Mouse (Mus musculus): Measurements from ENCODE around the gene Lrrfip1.

Gene Lrrfip1

DNA sequence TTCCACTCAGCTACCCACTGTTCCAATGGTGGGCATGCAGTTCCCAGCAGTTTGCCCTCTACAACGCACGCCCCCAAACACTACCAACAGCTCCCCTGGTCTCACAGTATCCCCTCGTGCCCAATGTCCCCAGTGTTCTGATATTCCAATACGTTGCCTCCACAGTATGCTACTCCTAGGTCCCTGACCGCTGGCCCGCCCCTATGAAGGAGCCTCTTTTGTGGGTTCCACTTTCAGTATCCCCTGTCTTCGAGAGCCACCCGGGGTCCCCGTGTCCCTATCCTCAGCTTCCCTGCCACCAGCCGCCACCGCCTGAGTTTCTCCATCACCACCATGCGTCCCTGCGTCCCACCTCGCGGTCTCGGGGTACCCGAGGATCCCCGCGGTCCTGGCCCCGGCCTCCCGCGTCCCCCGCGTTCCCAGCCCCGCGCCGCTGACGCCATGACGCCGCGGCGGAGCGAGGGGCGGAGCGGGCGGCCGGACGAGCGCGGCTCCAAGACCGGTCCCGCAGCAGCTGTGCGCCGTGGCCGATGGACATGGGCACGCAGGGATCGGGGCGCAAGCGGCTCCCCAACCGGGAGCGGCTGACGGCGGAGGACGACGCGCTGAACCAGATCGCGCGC lies at the start of gene Lrrfip1:
Lrrfip1 (plus strand) TSS at position 470 of the 623 bp plus-strand sequence.
- DNase-seq (ENCODE audit: extremely low spot score): peak; percentile 65

- DNase-seq (ENCODE audit: extremely low spot score): no peak
Measured at GRCm38 (mm10) chr1:90949309-90949708, 49.2 kb upstream of the Lrrfip1 start.

GRCm38 (mm10) chr1:90951670-90952069 lies 46.9 kb upstream of the Lrrfip1 start:
- no peak for DNase-seq (ENCODE audit: extremely low spot score)

GRCm38 (mm10) chr1:90952808-90953207 lies 45.7 kb upstream of the Lrrfip1 start, which contains the start of gene Prlh:
TSS of gene Prlh (plus strand) at chr1:90953108.
- DNase-seq (ENCODE audit: extremely low spot score): no peak

DNA sequence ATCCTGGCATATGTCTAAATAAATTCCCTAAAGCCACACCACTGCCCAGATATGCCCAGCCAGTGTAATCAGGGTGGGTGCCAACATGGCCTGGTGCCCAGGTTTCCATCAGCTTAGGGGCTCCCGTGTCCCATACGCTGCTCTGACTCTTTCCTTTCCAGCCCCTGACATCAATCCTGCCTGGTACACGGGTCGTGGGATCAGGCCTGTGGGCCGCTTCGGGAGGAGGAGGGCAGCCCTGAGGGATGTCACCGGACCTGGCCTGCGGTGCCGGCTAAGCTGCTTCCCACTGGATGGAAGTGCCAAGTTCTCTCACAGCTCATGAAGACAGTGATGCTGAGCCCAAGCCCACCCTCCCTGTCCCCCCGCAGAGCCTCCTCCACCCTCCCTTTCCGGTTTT lies 44.8 kb upstream of the Lrrfip1 start:
- no peak for DNase-seq (ENCODE audit: extremely low spot score)

DNA sequence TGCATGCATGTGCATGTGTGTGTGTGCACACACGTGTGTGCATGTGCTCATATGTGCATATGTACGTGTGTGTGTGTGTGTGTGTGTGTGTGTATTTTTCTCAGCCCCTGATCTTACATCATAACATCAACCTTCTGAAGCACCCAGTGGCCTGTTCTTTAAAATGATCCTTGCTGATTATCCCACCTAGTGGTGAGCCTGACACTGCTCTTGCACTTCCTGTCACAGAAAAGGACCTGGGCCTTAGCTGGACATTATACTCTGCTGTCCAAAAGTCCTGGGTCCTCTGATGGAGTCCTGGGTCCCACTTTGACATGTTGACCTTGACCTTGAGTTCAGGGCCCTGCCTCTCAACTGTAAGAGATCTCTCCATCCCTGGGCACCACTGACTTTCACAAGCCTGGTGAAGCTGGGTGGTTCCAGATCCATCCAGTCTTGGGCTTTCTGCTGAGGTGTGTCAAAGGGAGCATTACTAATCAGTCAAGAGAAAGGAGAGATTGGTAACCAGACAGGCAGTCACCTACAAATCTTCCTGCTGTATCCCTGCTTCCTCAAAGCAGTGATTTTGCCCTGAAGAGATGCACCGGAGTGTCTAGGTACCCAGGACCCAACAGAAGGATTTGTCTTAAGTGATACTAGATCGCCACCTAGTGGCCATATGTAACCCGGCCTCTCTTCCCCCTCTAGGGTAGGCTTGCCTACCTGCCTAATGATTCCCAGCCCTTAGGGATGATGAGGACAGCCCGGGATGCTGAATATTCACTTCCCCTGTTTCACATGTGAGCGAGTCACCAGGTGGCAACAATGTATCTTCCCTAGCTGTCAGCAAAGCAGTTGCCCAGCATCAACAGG lies 42.1 kb upstream of the Lrrfip1 start:
- DNase-seq (ENCODE audit: extremely low spot score): peak; percentile 73

DNA sequence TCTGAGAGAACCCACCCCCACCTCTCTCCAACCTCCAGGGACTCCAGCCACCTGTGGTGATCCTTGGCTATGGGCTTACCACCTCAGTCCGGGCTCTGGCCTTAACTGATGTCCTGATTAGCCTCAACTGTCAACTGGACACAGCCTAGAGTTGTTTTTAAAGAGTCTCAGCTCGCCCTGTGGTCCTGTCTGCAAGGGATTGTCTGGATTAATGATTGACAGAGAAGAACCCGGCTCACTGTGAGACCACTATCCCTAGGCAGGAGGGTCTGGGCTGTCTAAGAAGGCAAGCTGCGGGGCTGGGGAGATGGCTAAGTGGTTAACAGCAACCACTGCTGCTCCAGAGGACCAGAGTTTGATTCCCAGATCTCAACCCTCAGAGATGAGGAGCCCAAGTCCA lies 36.0 kb upstream of the Lrrfip1 start:
- no peak for DNase-seq (ENCODE audit: extremely low spot score)

DNA sequence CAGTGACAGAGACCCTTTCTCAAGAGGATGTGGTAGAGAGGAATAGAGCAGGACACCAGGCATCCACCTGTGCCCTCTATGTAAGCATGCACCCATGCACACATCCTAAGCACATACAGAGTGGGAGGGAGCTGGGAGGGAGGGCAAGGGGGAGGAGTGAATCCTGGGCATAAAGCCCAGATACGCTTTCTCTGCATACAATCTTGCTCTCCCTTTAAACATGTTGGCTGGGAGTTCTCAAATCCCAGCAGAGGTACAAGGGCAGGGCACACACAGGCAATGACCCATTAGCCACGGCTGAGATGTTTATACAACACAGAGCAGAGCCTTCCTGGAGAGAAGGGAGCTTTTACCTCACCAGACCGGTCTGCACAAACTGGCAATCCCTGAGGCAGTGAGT lies 35.5 kb upstream of the Lrrfip1 start:
- DNase-seq (ENCODE audit: extremely low spot score): no peak

GRCm38 (mm10) chr1:90967583-90967982 lies 31.0 kb upstream of the Lrrfip1 start:
- no peak for DNase-seq (ENCODE audit: extremely low spot score)

GRCm38 (mm10) chr1:90968649-90969048 lies 29.9 kb upstream of the Lrrfip1 start:
- no peak for DNase-seq (ENCODE audit: extremely low spot score)

DNA sequence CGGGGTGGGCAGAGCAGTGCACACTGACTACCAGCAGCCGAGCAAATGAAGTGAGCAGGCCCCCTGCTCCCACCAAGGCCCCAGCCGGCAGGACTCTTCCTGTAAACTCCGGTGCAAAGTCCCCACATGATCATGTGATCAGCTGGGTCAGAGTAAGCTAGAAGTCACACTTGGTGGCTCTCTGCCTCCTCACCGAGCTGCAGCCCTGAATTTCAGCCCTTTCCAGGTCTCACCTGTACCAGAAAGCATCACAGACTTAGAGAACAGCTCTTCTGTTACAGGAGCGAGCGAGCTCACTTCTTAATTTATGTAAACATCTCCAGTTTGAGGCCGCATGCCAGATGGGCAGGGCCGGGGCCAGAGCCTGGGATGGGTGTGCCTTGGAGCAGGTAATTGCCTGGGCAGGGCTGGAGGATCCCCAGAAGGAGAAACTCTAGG lies 29.2 kb upstream of the Lrrfip1 start, which contains the start of gene Rab17:
Rab17 (minus strand) TSS at position 315 of the 438 bp plus-strand sequence.
- no peak for DNase-seq (ENCODE audit: extremely low spot score)

- DNase-seq (ENCODE audit: extremely low spot score): no peak
Measured at GRCm38 (mm10) chr1:90969881-90970390, 28.6 kb upstream of the Lrrfip1 start.

- DNase-seq (ENCODE audit: extremely low spot score): peak; percentile 95
Measured at GRCm38 (mm10) chr1:90972911-90973573, 25.5 kb upstream of the Lrrfip1 start.

DNA sequence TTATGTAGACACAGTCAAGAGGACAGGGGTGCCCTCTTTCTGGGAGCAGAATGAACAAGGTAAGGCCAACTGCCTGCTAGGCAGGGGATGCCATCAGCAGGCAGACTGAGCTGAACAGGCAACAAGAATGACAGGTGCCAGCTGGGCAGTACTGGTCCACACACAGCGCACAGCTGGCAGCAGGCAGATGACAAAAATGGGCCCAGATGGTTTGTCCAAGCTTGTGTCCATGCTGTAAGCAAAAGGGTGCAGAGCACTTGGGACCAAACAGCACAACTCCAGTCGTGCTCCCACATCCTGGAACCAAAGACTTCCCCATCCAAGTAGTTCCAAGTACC lies 25.0 kb upstream of the Lrrfip1 start:
- no peak for DNase-seq (ENCODE audit: extremely low spot score)

GRCm38 (mm10) chr1:90974906-90975649 lies 23.5 kb upstream of the Lrrfip1 start:
- DNase-seq (ENCODE audit: extremely low spot score): peak; percentile 73

DNA sequence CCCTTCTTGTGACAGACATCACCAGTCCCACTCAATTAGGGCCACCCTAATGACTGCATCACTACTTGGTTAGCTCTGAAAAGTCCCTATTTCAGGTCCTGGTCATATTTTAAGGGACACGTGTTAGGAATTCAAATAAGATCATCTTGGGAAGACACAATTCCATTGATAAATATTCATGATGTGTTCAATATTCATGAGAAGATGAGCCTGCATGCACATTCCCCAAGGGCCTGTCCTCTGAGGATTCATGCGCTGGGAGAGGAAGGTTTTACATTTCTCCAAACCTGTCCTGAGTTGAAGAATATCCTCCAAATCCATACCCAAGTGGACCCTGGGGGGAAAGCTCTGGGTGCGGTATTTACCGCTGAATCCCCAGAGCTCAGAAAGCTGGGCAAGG lies 22.6 kb upstream of the Lrrfip1 start:
- DNase-seq (ENCODE audit: extremely low spot score): no peak

GRCm38 (mm10) chr1:90980638-90981330 lies 17.8 kb upstream of the Lrrfip1 start:
- DNase-seq (ENCODE audit: extremely low spot score): no peak

GRCm38 (mm10) chr1:90981346-90981745 lies 17.2 kb upstream of the Lrrfip1 start:
- no peak for DNase-seq (ENCODE audit: extremely low spot score)

DNA sequence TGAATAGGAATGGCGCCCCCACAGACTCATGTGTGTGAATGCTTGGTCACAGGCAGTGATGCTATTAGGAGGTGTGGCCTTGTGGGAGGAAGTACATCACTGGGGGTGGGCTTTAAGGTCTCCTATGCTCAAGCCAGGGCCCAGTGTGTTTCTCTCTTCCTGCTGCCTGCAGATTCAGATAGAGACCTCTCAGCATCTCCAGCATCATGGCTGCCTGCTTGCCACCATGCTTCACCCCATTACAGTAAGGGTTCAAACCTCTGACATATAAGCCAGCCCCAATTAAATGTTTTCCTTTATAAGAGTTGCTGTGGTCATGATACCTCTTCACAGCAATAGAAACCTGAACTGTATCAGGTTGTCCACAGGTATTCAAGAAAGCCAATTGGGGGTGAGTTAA lies 2.6 kb upstream of the Lrrfip1 start:
- no peak for DNase-seq (ENCODE audit: extremely low spot score)

DNA sequence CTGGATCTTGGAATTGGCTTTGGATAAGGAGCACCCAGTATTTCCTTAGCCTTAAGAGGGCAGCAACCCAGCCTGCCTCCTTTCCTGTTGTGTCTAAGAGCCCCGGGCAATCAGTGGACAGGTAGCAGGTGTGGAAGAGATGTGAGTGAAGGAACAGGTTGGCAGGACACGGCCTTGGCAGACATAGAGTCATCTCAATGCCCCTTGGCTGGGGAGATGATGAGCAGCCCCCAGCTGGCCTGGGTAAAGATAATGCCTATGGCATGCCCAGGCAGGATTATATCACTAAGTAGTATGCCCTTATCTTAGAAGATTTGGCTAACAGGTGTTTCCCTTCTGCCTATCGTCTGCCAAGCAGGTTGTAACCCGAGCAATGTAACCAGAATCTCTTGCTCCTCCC lies 1.4 kb upstream of the Lrrfip1 start:
- DNase-seq (ENCODE audit: extremely low spot score): no peak

DNA sequence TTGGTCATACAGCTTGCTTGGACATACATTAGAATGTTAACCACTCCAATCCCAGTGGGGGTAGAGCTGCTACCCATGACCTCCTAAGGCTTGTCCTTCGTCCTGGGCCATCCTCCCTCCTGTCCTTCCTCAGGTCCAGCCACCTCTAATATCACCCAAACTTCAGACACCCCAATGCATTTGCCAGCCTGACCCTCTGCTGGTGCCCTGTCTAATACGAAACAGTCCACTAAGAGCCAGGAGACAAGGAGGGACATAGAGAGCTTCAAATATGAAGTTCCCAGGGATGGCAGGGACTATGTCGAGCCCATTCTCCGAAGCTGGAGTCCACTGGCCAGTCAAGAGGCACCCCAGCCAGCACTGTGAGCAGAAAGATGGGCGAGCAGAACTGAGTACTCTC lies 896 bp upstream of the Lrrfip1 start:
- no peak for DNase-seq (ENCODE audit: extremely low spot score)
